Mouse (Mus musculus) adrenal gland, postnatal 4 days (tissue): ENCODE results near the gene Mxra7. TPM values are rescaled to one million over a fixed set of nuclear protein-coding genes. Genes with fewer than 3 reads are reported as not detected.
"Not testable (repeated sequence)": the region's sequence is repeated elsewhere in the genome, so short reads cannot be mapped to it uniquely, and the experiment has no call there.

Experiments used
- DNase-seq, 2 experiments: peaks; one replicate each; pipeline ENCODE4 v3.0.0; 2021 to 2022; ENCODE audit warnings: low spot score in 2 of 2, mixed read lengths in 2 of 2
- total RNA-seq, 2 experiments: library from RNA; stranded (reverse); gene quantifications; 2 replicates each; pipeline ENCODE4 v1.2.3; 2021

Gene Mxra7
- total RNA-seq, 2 experiments from 2014 or later, result 53.5 to 64.9 TPM

GRCm38 (mm10) chr11:116847187-116848085, 19.6 kb upstream of the Mxra7 start:
- no peak for DNase-seq

DNA sequence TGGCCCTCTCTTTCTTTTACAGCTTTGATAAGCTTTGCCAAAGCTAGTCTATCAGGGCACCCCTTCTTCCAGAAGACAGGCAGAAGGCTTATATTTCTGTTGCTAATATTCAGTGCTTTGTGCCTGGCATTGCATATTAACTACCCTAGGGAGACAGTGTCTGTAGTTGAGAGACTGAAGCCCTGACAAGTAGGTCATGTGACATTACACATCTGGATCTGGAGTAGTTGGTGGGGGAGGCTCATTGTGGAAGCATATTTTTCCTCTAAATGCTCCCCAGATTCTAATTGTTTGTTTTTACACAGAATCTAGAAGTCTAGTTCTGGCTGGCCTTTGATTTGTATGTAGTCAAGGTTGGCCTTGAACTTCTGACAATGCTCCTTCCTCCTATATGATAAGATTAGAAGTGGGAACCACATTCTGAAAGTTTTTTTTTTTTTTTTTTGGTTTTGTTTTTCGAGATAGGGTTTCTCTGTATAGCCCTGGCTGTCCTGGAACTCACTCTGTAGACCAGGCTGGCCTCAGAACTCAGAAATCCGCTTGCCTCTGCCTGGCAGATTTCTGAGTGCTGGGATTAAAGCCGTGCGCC, 18.8 kb upstream of the Mxra7 start:
- no peak for DNase-seq

DNA sequence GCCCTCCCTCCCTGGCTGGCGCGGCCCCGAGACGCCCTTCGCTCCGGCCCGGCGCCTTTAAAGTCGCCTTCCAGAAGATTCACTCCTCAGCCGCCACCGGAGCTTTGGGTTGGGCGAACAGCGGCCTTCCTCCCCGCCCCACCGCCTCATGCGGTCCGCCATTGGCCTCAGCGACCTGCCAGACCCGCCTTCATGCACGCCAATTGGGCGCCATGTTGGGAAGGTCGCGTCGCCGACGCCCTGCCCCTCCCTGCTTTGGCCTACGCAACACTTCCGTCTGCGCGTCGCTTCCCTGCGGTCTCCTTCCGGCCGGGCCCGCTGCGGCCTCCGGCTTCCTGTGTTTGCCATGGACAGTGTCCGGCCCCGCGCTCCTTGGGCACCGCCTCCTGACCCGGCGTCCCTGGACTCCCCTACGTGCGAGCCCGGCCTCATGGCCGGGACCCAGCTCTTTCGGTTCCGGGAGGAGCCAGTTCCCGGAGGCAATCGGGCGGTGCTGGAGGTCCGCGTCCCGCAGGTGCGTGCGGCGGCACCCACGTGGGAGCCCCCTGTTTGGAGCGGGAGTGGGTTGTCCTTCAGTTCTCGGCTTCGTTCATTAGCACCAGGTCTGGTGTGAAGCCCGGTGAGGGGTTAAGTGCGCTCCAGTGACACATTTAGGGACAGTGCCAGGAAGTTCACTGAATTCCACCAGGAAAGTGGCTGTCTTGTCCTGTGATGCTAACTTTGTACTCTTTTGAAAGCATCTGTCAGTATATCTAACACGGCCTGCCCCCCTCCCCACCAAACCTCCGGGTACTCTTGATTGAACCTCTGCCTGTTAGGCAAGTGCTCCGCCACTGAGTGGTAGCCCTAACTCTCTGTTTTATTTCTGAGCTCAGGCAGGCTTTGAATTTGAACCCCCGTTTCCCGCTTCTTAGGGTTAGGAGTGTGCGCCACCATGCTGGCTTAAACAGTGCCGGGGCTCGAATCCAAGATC, 15.7 kb upstream of the Mxra7 start, which contains the start of the genes Mettl23 and Jmjd6:
Mettl23 (plus strand) TSS at position 18 of the 973 bp plus-strand sequence.
Jmjd6 (minus strand) TSS at position 189 of the 973 bp plus-strand sequence.
- DNase-seq, result peak; percentile 88 to 94

DNA sequence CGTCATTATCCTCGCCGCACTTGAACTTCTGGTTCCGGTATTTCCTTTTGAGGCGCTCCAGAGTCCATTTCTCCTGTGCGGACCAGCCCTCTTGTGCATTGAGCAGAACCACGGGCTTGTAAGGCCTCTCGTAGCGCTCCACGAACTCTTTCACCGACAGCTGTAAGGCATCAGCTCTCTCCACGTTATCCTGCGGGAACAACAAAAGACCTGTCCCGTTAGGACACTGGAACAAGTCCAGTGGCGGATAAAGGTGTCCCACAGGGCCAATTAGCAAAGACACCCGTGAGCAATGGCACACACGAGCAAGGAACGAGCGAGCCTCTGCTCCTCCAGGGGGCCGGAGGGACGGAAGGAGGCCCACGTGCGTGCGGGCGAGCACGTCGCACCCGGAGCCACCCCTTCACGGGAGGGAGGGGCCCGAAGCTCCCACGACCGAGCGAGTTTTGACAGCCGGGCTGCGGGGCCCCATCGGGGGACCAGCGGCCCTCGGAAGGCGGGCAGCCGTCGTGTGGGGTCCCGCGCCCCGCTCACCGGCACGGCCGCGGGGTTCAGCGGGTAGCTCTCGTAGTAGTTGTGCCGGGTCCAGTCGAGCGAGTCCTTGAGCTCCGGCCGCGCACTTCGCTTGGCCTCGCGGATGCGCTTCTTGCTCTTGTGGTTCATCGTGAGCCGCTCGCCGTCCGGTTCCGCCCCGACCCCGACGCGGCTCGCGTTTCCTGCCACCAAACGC, 14.8 kb upstream of the Mxra7 start:
- peak; percentile 32 to 34 for DNase-seq

GRCm38 (mm10) chr11:116840748-116841147, 12.9 kb upstream of the Mxra7 start:
- DNase-seq, result no peak

DNA sequence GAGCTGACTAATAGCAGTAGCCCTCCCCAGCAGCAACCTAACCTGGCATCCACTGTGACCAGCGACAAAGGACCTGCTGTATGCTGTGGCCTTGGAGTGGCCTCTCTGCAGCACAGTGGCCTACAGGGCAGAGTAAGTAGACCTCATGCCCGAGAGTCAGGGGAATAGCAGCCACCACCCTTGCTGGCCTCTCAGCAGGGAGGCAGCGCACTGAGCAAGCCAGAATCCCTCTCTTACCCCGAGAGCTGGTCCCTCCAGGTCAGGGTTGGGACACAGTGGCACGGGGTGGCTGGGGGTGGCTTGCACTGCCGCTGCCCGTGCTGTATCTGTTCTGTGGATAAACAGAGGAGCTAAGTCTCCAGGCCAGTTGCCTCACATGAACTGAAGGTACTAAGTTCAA, 11.8 kb upstream of the Mxra7 start:
- DNase-seq, result no peak

- DNase-seq, result no peak
These were observed 11.1 kb upstream of the Mxra7 start for GRCm38 (mm10) chr11:116838936-116839335.

DNA sequence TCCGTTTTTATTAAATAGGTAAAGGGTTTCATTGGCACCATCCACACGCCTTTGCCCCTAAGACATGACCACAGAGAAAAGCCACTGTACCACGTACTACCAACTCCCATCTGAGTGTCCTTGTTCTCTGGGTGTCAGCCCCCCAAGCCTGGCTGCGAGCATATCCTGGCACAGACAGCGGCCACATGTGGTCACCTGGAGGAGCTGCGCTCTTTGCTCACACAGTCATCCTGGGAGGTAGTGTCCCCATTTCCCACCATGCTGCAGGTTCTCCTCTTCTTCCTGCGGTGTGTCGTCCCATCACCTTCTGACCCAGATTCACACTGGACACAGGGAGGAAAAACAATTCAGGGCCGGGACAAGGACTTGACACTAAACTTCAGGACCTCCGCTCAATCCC, 9.6 kb upstream of the Mxra7 start:
- no peak for DNase-seq

DNA sequence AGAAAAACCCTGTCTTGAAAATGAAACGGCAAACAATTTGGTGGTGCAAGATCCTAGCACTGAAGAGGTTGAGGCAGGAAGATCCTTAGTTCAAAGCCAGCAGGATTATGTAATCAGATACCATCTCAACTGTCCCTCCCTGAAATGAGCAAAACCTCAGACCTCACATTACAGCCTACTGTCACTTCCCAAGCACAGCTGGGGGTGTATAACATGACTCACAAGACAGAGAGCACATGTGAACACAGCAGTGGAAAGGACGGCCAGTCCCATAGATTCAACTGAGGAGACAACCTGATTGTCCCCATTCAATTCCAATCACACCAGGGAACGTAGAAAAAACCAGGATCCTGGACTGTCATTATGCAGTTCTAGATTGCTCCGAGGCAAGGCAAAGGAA, 8.4 kb upstream of the Mxra7 start:
- no peak for DNase-seq

- no peak for DNase-seq
These were observed 7.1 kb upstream of the Mxra7 start for GRCm38 (mm10) chr11:116834954-116835353.

DNA sequence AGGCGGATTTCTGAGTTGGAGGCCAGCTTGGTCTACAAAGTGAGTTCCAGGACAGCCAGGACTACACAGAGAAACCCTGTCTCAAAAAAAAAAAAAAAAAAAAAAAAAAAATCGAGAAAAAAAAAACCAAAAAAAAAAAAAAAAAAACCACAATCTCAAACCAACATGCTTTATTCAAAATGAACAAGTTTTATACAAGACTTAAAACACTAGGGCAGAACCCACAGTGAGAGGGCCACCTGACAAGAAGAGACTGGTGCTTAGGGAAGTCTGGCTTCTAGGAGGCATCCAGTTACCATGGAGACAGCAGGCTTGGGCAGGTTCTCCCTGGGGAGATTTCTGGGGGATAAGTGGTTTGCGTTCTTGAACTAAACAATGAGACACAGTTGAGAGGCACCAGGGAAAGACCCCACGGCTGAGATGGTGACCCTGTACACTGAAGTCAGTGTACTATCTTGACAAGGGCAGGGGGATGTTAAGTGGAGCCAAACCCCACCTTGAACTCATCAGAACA, 4.4 kb upstream of the Mxra7 start:
- DNase-seq, result no peak

- DNase-seq, result no peak
These were observed 1.0 kb downstream of the Mxra7 start for GRCm38 (mm10) chr11:116826550-116827504.

GRCm38 (mm10) chr11:116825230-116825629, 2.6 kb downstream of the Mxra7 start:
- no peak for DNase-seq

GRCm38 (mm10) chr11:116823885-116824284, 4.0 kb downstream of the Mxra7 start:
- DNase-seq, result not testable (repeated sequence)

- DNase-seq, result no peak
These were observed 4.6 kb downstream of the Mxra7 start for GRCm38 (mm10) chr11:116823255-116823654.

GRCm38 (mm10) chr11:116822626-116823025, 5.2 kb downstream of the Mxra7 start:
- DNase-seq, result no peak

DNA sequence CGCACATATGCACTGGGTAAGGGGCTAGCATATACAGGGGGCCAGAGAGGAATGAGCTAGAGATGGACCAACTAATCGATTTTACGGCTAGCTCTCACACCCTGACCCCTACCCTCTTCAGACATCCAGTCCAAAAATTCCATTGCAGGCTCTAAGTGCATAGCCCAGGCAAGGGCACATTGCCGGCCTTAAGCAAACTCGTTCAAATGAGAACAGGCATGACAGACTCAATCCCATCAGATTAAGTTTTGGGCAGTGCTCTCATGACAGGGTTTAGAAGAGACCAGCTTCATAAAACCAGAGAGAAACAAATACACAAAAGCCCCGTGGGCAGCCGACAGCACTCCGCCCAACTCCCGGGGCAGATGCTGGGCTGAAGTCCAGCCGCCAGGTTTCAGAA, 5.6 kb downstream of the Mxra7 start:
- DNase-seq, result no peak

GRCm38 (mm10) chr11:116821057-116821940, 6.5 kb downstream of the Mxra7 start:
- no peak for DNase-seq
